Mouse (Mus musculus): Measurements from ENCODE around the gene Gm10271.

Gm10271 gene

DNA sequence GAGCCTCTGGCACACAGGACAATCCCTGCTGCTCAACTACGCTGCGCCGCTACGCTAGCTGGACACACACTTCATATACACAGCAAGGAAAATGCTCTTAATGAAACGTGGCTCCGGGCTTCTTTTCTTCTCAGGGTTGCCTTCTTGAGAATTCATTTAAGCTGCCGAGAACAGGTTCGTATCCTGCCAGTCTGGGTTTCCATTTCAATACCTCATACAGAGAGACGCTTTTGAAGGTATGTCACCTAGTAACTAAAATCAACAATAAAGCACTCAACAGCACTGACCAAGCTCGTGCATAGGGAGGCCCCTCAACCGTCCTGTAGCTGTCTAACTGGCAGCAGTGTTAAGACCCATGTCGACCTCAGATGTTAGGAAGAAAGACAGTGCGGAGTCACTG lies 40.0 kb downstream of the Gm10271 start:
- no peak for DNase-seq (ENCODE audit: low spot score in 2 of 2)

DNA sequence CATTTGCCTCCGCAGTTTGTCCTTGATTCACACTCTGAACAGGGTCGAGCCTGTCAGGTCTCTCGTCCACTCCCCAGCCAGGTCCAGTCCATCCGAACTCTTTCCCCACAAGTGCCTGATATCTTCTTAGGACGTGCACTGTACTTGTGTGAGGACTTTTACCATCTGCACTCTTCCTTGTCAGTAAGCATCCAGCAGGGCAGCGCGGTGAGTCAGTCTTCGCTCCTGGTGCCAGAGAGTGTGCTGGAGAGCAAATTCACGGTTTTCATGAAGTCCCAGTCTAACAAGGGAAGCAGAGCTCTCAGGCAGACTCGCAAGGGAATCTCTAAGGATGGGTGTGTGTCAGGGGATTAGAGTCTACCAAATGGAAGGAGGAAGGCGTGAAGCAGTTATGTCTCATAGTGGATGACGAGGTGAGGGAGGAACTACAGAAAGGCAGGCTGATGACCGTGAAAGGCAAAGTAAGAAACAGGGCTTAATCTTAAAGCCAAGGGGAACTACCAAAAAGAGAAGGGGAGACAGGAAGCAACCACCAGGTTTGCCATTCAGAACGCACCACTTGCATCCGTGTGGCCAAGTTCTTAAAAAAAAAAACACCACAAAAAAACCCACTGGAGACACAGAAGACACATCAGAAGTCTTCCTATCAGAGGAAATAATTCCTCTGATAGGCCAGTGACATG lies 40.8 kb downstream of the Gm10271 start:
- no peak for DNase-seq (ENCODE audit: low spot score in 2 of 2)

DNA sequence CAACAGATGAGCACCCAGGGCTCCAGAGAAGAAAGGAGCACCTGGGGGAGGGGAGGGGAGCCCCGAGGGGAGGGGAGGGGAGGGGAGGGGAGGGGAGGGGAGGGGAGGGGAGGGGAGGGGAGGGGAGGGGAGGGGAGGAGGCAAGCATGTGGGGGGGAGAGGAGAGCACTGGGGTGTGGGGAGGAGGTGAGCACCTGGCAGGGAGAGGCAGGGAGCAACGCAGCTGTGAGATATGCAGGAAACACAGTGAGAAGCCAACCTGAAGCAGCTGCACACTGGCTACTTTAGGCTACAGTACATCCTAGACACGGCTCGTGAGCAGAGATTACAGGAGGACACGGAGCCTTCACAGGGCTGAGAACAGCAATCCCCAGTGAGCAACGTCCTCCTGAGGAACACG lies 41.5 kb downstream of the Gm10271 start:
- no peak for DNase-seq (ENCODE audit: low spot score in 2 of 2)

DNA sequence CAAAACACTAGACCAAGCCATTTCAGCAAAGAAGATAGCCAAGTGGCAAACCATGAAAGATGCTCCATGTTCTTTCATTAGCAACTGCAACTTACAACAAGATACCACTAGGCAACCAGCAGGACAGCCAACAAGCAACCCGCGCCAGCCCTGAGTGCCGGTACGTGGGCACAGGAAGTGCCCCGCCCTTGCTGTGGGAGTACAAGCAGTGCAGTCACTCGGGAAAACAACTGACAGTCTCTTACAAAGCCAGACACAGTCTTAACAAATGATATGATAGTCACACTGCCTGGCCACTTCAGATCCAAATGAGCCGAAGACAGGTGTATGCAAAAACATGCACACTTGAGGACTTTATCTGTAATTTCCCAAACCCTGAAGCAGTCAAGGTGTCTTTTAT lies 41.9 kb downstream of the Gm10271 start:
- no peak for DNase-seq (ENCODE audit: low spot score in 2 of 2)

DNA sequence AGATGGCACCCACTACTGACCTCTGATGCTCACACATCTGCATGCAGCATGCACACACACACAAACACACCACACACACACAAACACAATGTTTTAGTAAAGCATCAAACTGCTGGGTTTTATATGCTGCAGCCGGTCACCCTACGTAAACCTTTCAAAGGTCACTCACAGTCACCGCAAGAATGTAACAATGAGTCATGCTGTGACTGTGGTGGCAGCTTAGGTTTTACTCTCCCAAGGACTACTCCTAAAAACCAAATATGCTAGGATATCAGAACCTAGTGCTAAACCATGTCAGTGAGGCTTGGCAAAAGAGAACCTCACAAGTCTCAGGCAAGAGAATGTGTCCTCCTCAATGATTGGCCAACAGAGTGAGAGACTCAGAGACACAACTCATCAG lies 43.6 kb downstream of the Gm10271 start:
- no peak for DNase-seq (ENCODE audit: low spot score in 2 of 2)

DNA sequence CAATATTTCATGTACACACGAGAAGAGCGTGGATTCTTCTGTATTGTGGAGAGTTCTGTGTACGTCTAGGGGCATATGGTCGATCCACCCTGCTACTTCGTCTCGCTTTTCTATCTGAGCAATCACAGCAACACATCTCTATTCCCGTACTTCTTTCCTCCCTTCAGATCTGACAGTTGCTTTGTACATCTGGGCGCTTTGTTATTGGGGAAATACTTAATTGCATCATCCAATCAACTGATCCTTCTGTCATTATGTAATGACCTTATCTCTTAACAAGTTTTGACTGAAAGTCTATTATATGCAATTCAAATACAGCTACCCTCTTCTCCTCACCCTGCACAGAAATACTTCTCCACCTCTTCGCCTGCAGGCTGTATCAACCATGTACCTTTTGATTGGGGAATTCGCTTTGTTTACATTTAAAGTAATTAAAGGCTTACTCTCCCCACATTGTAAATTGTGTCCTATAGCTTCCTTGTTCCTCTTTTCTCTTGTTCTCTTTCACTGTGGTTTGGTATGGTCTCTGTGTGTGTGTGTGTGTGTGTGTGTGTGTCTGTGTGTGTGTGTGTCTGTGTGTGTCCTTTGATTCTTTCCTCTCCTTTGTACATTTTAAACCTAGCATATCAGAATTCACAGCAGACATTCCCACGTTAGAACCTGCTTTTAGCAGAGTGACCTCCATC lies 45.8 kb downstream of the Gm10271 start:
- no peak for DNase-seq (ENCODE audit: low spot score in 2 of 2)

DNA sequence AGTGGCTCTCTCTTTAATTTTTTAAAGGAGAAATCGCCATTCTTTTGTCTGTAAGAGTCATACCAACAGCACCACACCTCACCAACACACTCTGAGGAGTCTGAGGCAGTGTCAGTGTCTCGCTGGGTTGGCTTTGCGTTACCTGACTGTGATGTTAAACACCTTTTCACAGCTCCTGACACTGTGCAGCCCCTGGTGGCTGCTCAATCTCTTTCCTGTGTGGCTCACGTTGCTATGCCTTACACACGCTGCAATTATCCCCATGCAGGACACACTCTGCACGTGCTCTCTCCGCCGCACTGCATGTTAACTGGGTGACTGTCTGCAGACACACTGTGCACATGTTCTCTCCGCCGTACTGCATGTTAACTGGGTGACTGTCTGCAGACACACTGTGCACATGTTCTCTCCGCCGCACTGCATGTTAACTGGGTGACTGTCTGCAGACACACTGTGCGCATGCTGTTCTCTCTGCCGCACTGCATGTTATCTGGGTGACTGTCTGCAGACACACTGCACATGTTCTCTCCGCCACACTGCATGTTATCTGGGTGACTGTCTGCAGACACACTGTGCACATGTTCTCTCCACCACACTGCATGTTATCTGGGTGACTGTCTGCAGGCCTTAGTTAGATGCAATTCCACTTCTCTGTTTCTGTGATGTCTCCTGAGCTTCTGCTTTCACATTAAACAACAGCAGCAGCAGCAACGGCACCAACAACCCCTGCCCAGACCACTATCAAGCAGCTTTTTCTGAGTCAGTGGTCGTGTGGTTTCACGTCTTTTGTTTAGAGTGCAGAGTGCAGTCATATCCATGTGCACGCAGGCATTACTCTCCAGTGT lies 48.5 kb downstream of the Gm10271 start:
- no peak for DNase-seq (ENCODE audit: low spot score in 2 of 2)

DNA sequence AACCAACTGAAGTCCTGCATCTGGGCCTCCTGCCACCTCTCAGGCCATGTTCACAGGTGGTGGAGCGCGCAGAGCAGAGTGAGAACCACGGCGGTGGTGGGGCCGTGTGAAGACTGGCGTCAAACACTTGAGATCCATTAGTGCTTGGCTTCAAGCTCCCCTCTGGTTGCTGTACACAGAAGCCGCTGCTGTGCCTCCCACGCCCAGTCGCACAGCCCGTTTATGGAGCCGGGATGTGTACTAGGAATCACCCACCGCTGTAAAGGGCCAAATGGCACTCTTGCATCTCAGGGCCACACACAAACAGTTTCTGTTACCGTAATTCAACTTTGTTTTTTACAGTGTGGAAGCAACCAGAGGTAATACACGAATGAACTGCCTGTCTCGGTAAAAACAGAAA lies 50.2 kb downstream of the Gm10271 start:
- DNase-seq (ENCODE audit: low spot score in 2 of 2) = no peak

DNA sequence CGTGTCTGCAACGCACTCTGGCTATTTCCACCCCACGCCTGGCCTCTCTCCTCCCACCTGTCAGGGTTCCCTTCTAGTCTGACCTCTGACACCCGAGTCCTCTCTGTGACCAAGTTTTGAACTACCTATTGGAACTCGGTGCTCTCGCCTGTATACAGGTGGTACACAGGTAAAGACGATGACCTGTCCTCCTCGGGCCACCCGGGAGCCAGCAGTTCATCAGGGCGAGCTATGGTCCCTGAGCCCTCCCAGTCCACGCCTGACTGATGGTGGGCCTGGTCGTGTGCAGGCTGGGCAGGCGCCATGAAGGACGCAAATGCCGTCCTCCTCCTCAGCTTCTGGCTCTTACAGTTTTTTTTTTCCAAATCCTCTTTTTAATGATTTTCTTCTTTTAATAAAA lies 51.0 kb downstream of the Gm10271 start:
- DNase-seq (ENCODE audit: low spot score in 2 of 2) = no peak

DNA sequence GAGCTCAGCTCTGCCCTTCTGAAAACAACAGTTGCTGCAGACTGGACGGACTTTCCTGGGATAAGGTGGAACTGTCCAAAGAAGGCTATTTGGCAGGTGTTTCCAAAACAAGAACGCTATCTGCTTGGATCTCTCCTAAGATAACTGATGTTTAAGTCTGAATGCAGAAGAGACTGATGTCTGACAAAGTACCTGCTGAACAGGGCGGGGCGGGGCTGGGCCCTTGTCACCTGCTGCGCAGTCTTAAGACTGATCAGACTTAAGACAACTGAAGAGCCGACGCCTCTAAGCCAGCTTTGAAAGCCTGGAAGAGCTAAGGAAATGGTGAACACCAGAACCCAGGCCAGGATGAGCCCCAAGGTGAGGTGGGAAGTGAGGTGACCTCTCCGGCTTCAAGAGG lies 51.8 kb downstream of the Gm10271 start:
- DNase-seq (ENCODE audit: low spot score in 2 of 2) = no peak

DNA sequence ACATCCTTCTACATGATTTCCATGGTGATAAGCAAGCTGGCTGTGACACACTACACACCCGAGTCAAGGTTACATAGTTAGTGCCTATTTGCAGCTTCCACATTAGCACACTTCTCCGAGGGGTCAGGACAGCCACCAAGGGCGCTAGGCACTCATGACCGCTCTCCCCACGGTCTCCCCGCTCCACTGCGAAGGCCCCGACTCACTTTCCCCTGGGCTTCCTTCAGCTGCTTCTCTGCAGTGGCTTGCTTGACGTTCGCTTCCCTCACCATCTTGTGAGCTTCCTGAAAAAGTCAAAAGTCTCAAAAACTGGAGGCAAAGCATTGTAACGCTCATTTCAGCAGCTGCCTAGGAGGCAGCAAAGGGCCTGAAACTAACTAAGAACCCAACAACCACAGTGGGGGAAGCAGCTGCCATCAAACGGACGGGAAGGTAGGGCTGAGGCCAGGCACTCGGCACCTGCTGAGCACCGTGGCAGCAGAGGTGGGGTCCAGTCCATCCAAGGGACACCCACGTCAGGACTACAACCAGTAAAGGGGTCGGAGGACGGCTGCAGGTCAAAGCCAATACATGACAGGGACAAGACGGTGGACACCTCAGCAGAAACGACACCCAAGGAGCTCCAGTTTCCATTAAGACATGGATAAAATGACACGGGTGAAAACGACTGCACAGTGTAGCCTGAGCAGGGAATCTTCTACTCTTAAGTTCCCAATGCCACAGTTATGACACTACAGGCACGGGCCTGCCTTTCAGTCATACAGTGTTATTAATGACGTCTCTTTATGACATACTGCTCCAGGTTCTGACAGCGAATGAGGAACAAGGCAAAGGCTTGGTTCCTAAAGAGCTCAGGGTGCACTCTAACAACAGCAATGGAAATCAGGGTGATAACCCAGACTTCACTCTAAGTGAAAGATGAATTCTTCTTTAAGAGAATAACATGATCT lies 52.8 kb downstream of the Gm10271 start:
- no peak for DNase-seq (ENCODE audit: low spot score in 2 of 2)

DNA sequence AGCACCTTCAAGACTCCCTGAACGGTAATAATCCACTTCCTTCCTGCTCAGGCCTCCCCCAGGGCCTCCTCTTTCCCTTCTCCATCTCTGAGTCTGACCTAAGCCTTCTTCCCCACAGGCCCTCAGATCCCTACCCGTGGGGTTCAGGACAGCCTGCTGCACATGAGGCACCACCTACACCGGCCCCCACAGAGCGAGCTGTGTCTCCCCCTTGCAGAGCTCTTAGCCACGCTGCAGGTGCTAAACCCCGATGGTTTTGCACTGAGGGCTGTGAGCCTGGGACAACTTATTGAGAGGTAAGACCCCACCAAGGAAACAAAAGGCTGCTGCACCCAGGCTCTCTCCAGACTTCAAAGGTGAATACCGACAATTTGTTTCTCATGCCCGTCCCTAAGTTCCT lies 55.8 kb downstream of the Gm10271 start:
- no peak for DNase-seq (ENCODE audit: low spot score in 2 of 2)

DNA sequence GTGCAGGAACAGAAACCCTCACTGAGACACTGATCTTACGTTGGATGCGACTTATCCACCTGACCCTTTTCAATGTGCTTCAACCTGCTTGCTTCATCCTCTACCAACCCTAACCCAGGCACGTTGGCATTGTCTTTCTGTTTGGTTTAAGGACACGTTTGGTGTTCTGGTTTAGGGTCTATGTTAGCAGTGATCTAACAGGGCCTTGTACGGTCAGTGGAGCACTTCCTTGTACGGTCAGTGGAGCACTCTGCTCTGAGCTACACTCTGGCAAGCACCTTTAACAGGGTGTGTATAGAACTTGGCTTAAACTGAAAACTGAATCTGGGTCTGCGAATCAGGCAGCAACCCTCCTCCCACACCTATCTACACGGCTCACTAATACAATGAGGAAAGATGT lies 57.1 kb downstream of the Gm10271 start:
- no peak for DNase-seq (ENCODE audit: low spot score in 2 of 2)

DNA sequence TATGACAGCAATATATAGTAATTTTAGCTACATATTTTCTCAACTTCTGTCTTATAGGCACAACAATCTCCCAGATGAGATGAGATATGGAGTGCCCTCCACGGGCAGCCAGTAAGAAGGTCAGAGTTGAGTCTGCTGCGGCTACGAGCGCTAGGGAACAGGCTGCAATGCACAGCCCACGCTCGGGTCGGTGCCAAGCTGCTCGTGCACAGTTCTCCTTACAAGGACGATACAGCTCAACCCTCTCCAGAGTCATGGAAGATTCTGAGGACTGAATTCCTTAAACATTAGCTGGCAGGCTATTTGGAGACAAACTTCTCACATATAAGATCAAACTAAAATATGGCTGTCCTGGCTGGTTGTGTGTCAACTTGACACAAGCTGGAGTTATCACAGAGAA lies 57.8 kb downstream of the Gm10271 start:
- no peak for DNase-seq (ENCODE audit: low spot score in 2 of 2)

DNA sequence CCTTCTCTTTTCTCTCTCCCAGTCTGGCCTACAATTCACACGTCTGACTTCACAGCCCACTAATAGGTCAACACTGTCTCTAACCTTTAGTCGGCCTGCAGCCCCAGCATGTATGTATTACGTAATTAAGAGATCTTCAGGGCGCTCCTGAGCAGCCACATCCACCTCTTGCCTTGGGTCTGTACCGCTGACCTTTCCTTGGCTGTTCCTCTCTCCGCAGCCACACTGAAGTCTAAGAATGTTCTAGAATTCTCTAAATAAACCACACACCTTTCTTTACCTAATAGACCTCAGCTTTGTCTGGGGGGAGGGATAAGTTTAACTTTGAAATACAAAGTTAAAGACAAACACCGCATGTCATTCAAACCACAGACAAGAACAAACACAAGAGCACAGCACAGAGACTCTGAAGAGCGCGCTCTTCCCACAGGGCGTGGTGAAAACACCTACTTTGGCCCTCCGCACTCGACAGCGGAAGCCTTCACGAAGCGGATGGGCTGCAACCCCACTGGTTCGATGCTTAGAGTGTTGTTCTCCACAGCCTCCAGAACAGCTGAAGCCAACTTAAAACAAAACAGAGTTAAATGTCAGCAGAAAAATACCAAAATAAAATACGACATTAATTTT lies 58.6 kb downstream of the Gm10271 start:
- DNase-seq (ENCODE audit: low spot score in 2 of 2) = no peak

DNA sequence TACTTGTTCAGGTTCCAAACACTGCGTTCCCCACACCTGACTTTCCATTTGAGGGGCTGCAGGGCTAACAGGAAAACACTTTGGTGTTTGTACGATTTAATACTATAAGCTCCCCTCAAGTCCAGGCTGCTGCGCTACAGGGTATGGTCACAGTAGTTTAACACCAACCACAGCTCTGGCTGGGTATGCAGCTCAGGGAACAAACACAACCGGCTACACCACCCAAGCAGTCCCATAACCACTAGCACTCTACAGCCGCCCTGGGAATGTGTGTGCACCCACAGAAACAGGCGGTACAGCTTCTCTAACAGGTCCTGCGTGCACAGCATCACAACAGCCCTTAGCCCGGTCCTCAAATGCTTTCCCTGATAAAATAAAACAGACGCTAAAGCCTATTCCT lies 59.6 kb downstream of the Gm10271 start:
- DNase-seq (ENCODE audit: low spot score in 2 of 2) = no peak

DNA sequence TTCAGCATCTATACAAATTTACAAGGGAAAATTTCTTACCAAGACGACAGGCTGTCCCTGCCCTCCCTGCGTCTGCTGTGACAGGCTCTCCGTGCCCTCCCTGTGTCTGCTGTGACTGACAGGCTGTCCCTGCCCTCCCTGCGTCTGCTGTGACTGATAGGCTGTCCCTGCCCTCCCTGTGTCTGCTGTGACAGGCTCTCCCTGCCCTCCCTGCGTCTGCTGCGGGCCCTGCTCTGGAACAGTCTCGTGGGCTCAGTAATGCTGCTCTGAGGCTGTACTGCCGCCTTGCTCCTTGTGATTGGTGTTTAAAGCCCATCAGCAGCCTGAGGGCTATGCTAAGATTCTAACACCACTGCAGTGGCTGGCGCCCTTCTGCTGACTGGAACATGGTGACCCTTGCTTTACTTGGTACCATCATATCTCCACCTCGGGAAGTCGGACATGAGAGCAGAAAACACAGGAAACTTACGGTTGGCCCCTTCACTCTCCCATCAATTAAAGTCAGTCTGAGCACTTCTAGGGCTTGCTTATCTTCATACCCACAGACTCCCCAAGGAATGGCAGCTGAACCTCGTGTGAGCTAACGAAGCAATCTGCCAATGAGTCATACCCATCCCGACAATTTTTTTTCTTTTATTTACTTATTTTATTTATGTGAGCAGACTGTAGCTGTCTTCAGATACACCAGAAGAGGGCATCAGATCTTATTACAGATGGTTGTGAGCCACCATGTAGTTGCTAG lies 63.3 kb downstream of the Gm10271 start:
- no peak for DNase-seq (ENCODE audit: low spot score in 2 of 2)
